Mouse (Mus musculus): ENCODE data around the gene Vmn1r3.
"Not testable (repeated sequence)": the region's sequence is repeated elsewhere in the genome, so short reads cannot be mapped to it uniquely, and the experiment has no call there.

Vmn1r3 gene

DNA sequence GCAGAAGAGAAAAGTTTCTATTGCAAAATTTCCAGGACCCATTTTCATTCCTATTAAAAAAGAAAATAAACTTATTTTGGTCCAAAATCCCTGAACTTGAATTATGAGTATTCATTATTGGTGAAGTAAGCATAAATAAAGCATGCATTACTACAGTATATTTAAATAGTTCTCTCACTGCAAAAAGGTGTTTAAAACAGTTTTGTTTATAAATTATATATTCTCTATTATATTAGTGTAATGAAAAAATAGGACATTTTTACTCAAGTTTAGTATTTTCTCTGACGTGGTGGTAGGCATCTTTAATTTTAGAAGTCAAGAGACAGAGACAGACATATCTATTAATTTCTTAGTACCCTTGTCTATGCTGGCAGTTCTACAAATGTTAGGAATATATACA is at the start of gene Vmn1r3:
Gene Vmn1r3, minus strand, starts transcription at position 101 of the 400 bp plus-strand sequence.
- in situ Hi-C loops (cut with MboI, MseI), result not testable (repeated sequence)

- in situ Hi-C loops (cut with MboI, MseI), result loop anchor here (25.0 kb wide), 1 partner anchor 95 kb away; no protein-coding TSS in a partner anchor
Observed at GRCm38 (mm10) chr4:3232053-3232452, 46.9 kb upstream of the Vmn1r3 start.

GRCm38 (mm10) chr4:3230908-3231684 is 45.9 kb upstream of the Vmn1r3 start:
- in situ Hi-C loops (cut with MboI, MseI), result loop anchor here (25.0 kb wide), 1 partner anchor 94 kb away; no protein-coding TSS in a partner anchor

- in situ Hi-C loops (cut with MboI, MseI), result loop anchor here (5.0 to 25.0 kb wide), 2 partner anchors 47 to 92 kb away; no protein-coding TSS in a partner anchor
Observed at GRCm38 (mm10) chr4:3229532-3229931, 44.4 kb upstream of the Vmn1r3 start.

GRCm38 (mm10) chr4:3228476-3228875 is 43.3 kb upstream of the Vmn1r3 start:
- in situ Hi-C loops (cut with MboI, MseI), result loop anchor here (5.0 to 25.0 kb wide), 2 partner anchors 46 to 91 kb away; no protein-coding TSS in a partner anchor

GRCm38 (mm10) chr4:3227751-3228150 is 42.6 kb upstream of the Vmn1r3 start:
- in situ Hi-C loops (cut with MboI, MseI), result loop anchor here (5.0 to 25.0 kb wide), 2 partner anchors 45 to 90 kb away; no protein-coding TSS in a partner anchor

DNA sequence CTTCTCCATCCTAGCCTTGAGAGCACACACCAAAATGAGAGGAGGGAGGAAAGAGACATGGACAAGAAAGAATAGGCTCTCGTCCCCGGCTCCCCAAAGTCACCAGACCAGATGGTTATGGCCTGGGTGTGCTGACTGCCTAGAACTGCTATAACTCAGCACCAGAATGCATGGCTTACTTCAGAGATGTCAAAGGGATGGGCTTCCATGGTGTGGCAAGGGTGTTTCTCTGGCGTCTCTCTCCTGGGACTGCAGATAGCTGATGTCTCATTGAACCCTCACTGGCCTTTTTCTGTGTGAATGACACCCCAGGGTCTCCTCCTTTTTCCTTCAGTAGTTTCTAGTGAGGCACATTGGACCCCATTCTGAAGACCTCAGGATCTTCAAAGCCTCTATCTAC is 41.3 kb upstream of the Vmn1r3 start:
- in situ Hi-C loops (cut with MboI, MseI), result loop anchor here (5.0 to 25.0 kb wide), 2 partner anchors 44 to 89 kb away; no protein-coding TSS in a partner anchor

GRCm38 (mm10) chr4:3225416-3225815 is 40.3 kb upstream of the Vmn1r3 start:
- in situ Hi-C loops (cut with MboI, MseI), result loop anchor here (5.0 to 25.0 kb wide), 2 partner anchors 43 to 88 kb away; no protein-coding TSS in a partner anchor

DNA sequence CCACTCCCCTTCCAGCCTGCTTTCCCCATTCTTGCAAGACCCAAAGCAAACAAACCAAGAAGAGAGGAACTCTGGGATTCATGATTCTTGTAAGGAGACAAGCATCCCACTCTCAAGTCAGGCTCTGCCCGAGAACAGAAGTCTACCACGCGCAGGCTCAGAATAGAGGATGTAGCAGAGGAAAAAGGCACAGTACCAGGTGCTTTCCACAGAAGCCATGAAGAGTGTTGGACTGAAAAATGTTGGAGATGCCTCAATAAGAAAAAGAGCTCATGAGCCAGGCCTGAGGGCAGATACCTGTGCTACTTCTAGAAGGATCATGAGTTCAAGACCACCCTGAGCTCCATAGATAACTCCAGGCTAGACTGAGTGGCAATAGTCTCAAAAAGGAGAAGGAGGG is 39.7 kb upstream of the Vmn1r3 start:
- in situ Hi-C loops (cut with MboI, MseI), result loop anchor here (5.0 to 25.0 kb wide), 2 partner anchors 43 to 88 kb away; no protein-coding TSS in a partner anchor

DNA sequence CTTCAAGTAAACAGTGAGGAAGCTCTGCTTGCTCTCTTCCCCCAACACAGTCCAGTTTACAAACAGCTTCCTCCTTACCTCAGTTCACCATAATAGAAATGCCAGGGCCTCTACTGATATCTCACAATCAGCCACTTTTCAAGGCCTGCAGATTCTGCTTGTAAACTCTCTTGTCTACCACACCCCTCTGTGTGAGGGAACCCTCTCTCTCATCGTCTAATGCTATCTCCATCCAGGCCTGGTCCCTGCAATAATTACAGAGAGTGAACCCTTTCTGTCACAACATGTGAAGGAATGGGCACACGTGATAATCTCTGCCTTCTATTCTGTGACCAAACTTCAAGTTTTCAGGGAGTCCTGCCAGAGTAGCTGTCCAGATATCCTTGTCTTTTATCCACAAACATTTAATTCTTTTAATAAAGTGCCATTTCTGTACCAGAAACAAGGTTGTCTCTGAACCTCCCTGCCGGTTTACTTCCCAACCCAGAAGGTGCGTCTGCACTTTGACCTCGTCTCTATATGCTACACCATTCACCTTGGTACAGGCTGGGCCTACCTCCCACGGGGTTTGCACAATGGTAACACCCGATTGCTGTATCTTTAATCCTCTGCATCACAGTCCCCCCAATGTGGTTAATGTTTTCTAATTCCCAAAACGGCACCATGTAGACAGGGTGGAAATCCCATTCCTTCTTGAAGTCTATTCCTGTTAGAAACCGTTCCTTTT is 38.5 kb upstream of the Vmn1r3 start:
- in situ Hi-C loops (cut with MboI, MseI), result not testable (repeated sequence)

DNA sequence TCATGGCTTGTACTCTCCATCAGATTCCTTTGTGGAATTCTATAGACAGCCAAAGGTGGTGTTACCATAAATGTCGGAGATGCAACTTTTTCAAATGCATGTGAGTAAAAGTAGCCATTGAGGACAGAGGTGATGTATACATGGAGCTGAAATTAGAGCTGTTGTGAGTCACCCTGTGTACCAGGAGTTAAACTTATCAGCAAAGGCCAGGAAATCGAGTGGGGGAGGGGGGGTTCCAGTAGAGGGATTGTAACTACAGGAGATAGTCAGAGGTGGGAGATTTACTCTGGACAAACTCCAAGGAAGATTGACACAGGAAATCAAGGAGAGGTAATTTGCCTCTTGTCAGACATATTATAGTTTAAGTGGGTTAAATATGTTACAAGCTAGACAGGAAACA is 31.2 kb upstream of the Vmn1r3 start:
- in situ Hi-C loops (cut with MboI, MseI), result not testable (repeated sequence)

DNA sequence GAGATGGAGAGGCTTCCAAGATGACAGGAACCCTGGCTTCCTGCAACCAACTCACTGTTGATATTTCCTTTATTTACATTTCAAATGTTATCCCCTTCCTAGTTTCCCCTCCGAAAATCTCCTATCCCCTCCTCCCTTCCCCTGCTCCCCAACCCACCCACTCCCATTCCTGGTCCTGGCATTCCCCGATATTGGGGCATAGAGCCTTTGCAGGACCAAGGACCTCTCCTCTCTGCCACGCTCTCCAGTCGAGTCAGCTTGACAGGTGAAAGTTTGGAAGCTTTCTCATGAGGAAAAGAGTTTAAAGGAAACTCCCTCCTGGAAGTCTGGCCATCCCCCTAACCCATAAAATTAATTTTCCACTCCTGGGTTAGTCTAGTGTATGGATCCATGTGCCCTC is 28.2 kb upstream of the Vmn1r3 start:
- in situ Hi-C loops (cut with MboI, MseI), result not testable (repeated sequence)

GRCm38 (mm10) chr4:3209643-3210217 is 24.6 kb upstream of the Vmn1r3 start:
- in situ Hi-C loops (cut with MboI, MseI), result not testable (repeated sequence)

GRCm38 (mm10) chr4:3176746-3177490 is 8.2 kb downstream of the Vmn1r3 start:
- in situ Hi-C loops (cut with MboI, MseI), result not testable (repeated sequence)

DNA sequence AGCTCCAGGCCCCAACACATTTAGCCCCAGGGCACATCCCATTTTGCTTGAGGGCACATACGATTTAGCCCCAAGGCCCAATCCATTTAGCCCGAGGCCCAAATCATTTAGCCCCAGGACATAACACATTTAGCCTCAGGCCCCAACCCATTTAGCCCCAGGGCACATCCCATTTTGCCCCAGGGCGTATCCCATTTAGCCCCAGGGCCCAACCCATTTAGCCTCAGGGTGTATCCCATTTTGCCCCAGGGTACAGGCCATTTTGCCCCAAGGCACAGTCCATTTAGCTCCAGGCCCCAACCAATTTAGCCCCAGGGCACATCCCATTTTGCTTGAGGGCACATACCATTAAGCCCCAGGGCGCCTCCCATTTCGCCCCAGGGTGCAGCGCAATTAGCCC is 9.0 kb downstream of the Vmn1r3 start:
- in situ Hi-C loops (cut with MboI, MseI), result not testable (repeated sequence)

- in situ Hi-C loops (cut with MboI, MseI), result not testable (repeated sequence)
Observed at GRCm38 (mm10) chr4:3175756-3176155, 9.4 kb downstream of the Vmn1r3 start.

DNA sequence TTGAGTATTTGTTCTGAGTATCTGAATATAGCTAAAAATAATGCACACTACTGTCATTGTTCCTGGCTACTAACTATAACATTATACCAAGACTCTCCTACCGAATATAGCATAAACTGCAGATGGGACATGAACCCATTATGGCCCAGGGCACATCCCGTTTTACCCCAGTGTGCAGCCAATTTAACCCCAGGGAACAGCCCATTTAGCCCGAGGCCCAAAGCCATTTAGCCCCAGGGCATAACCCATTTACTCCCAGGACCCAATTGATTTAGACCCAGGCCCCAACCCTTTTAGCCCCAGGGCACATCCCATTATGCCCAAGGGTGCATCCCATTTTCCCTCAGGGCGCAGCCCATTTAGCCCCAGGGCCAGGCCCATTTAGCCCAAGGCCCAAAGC is 10.6 kb downstream of the Vmn1r3 start:
- in situ Hi-C loops (cut with MboI, MseI), result not testable (repeated sequence)

DNA sequence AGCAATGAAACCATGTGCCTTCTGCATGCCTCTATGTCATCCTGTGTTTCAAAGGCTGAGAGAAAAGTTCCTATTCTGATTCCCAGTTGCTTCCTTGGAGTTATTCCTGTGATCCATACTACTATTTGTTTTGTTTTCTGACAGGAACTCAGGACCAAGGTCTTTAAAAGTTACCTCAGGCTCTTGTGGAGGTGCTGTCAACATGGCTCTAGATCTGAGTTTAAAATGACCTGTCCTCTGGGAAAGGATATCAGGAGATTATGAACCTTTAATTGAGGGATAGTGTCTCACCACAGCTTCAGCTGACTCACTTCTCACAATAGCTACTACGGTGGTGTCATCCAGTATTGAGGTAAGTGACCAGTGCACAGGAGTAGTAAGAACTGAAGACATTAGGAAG is 18.1 kb downstream of the Vmn1r3 start, which contains the start of gene Vmn1r2:
Gene Vmn1r2, plus strand, starts transcription at position 301 of the 400 bp plus-strand sequence.
- in situ Hi-C loops (cut with MboI, MseI), result not testable (repeated sequence)

DNA sequence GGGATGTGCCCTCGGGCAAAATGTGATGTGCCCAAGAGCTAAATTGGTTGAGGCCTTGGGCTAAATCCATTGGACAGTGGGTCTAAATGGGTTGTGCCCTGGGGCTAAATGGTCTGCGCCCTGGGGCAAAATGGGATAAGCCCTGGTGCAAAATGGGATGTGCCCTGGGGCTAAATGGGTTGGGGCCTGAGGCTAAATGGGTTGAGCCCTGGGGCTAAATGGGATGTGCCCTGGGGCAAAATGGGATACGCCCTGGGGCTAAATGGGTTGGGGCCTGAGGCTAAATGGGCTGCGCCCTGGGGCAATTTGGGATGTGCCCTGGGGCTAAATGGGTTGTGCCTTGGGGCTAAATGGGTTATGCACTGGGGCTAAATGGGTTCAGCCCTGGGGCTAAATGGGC is 20.1 kb downstream of the Vmn1r3 start:
- in situ Hi-C loops (cut with MboI, MseI), result no loop called here

DNA sequence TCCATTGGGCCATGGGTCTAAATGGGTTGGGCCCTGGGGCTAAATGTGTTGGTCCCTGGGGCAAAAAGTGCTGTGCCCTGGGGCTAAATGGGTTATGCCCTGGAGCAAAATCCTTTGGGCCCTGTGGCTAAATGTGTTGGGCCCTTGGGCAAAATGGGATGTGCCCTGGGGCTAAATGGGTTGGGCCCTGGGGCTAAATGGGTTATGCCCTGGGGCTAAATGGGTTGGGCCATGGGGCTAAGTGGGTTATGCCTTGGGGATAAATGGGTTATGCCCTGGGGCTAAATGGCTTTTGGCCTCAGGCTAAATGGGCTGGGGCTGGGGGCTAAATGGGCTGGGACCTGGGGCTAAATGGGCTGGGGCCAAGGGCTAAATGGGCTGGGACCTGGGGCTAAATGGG is 20.7 kb downstream of the Vmn1r3 start:
- in situ Hi-C loops (cut with MboI, MseI), result not testable (repeated sequence)

GRCm38 (mm10) chr4:3153320-3153719 is 31.8 kb downstream of the Vmn1r3 start:
- in situ Hi-C loops (cut with MboI, MseI), result not testable (repeated sequence)
